Mouse (Mus musculus) erythroblast, embryonic 14.5 days (primary cell): ENCODE measurements around the gene Zc2hc1b.

Experiments used
- GATA1 ChIP-seq: IDR thresholded peaks from 2 replicates; pipeline ENCODE4 v1.6.1; 2012; ENCODE audit warnings: low read length, inconsistent platforms, mixed read lengths
- TAL1 ChIP-seq: IDR thresholded peaks from 3 replicates; pipeline ENCODE4 v1.6.1; 2012; ENCODE audit warnings: low read length, inconsistent platforms, mixed read lengths

- TF ChIP-seq TAL1 (no peak), GATA1 (no peak)
Measured at GRCm38 (mm10) chr10:13102360-13102759, 75.5 kb downstream of the Zc2hc1b start.
